Mouse (Mus musculus) kidney, adult 2 months (tissue): ENCODE measurements at regions not wholly inside any gene's neighbourhood (a gene's known extent, or its start where the extent isn't known, plus 50 kb on each side); places are given as distances from the start of the nearest gene placed in this dataset.
"Not testable (repeated sequence)": the region's sequence is repeated elsewhere in the genome, so short reads cannot be mapped to it uniquely, and the experiment has no call there.

ENCODE experiments used
- DNase-seq: peaks from one replicate; pipeline ENCODE4 v3.0.0; 2021
- H3K27ac ChIP-seq: fragments of 200-500 bp; 2 replicates; pipeline ENCODE4 v1.5.1; 2012; ENCODE audit warnings: low read depth, low read length, control low read depth, inconsistent platforms; ENCODE audit not compliant: insufficient read depth
- H3K27me3 ChIP-seq: fragments of 200-500 bp; replicated peaks from 2 replicates; pipeline ENCODE4 v1.6.1; 2012; ENCODE audit warnings: mild to moderate bottlenecking, moderate library complexity, low read length, inconsistent platforms; ENCODE audit not compliant: control insufficient read depth, insufficient read depth
- H3K36me3 ChIP-seq: fragments of 200-500 bp; 2 replicates; pipeline ENCODE4 v1.6.1; 2012; ENCODE audit warnings: mild to moderate bottlenecking, moderate library complexity, low read length, inconsistent platforms; ENCODE audit not compliant: control insufficient read depth, insufficient read depth
- H3K4me1 ChIP-seq: fragments of 200-500 bp; 2 replicates; pipeline ENCODE4 v1.6.1; 2011; ENCODE audit warnings: low read length; ENCODE audit not compliant: control insufficient read depth, insufficient read depth
- H3K4me3 ChIP-seq: fragments of 200-500 bp; 2 replicates; pipeline ENCODE4 v1.5.1; 2011; ENCODE audit warnings: mild to moderate bottlenecking, low read depth, low read length, control low read depth; ENCODE audit not compliant: insufficient read depth
- CTCF ChIP-seq: fragments of 200-500 bp; conservative IDR thresholded peaks from 2 replicates; pipeline ENCODE4 v1.5.1; 2011; ENCODE audit warnings: low read depth, mild to moderate bottlenecking, control low read depth, low read length, moderate library complexity, mixed read lengths; ENCODE audit not compliant: insufficient read depth, insufficient read length
- POLR2A ChIP-seq: fragments of 200-500 bp; IDR thresholded peaks from one replicate; pipeline ENCODE4 v1.6.1; 2011; ENCODE audit warnings: low read depth, low read length, control low read depth
- WGBS: fragments of 180-500 bp; shearing (Covaris S2); methylation state at CpG from one replicate; pipeline ENCODE4 v1.1.7; 2018; 5-methylcytosine and 5-hydroxymethylcytosine counted together

DNA sequence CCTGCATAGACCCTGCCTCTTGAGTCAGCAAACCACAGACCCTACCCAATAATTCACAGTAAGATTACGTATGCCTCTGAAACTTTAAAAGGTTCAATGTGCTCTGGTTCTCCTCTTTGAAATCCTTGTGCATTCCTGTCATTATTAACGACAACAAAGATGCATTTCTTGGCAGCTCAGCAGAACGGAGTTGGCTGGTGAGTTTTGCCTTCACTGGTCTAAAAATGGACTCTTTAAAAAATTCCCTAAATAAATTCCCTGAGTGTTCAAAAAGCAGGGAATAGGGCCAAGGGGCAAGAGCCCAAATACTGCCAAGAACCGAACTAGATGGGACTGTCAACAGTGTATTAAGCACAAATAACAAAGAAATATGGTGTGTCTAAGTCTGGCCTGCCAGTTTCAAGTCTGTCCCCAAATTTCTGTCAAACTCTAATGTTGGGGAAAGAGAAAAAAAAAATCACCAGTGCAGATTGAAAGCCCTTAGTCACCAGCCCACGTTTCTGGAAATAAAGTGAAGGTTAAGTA is 163.2 kb upstream of the Gm17728 start:
- H3K4me1 ChIP-seq, result no peaks in the 10 kb centered on the region
- DNase-seq, result no peak
- no peak overlapping the region for H3K27ac ChIP-seq
- no peak overlapping the region for H3K4me3 ChIP-seq
- no peaks in the 10 kb centered on the region for H3K27me3 ChIP-seq
- 58% methylated on average over 5 of the region's 5 CpGs for whole genome bisulfite sequencing
- TF ChIP-seq CTCF, result no peak
- no peak for TF ChIP-seq POLR2A
- H3K36me3 ChIP-seq, result no peaks in the 10 kb centered on the region

DNA sequence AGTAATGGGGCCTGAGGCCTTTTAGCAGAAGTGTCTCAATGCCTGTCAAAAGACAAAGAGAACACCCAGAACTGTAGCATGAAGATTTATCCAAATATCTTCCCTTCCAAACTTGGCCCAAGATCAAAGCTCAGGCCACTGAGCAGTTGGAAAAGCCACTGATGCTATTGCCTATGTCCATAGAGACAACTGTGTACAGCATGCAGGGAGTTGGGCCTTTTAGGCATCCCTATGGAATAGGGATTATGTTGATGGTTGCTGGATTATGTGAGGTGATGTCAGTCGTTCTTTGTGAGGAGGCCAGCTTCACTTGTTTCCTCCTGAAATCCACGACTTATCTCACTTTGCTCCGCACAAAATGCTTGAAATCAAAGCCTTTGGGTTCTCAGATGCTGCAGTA is 153.1 kb upstream of the Gm17728 start:
- 67% methylated on average over 3 of the region's 3 CpGs for WGBS
- TF ChIP-seq CTCF (no peak), POLR2A (no peak)
- Histone ChIP-seq H3K27me3 (no peaks in the 10 kb centered on the region), H3K36me3 (no peaks in the 10 kb centered on the region), H3K27ac (no peak overlapping the region), H3K4me1 (no peaks in the 10 kb centered on the region), H3K4me3 (no peak overlapping the region)
- no peak for DNase-seq

DNA sequence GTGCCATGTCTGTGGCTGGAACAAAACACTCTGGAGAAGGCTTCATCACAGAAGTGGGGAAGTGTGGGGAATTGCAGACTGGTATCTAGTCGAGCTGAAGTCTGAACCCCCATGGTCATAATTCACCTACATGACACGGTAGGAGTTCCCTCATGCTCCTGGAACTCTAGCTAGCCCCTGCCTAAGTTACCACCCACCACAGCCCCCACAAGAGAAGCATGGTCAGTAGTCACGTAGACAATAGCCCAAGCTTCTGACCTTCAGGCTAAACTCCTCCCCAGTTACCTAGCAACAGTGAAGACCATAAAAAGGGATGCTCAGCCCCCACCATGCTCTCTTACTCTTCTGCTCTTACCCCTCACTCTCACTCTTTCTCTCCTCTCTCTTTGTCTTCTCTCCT is 143.8 kb upstream of the Gm17728 start:
- not testable (repeated sequence) for H3K4me1 ChIP-seq, H3K4me3 ChIP-seq, H3K36me3 ChIP-seq, DNase-seq, H3K27ac ChIP-seq, H3K27me3 ChIP-seq
- 30% methylated on average over 3 of the region's 3 CpGs for WGBS

DNA sequence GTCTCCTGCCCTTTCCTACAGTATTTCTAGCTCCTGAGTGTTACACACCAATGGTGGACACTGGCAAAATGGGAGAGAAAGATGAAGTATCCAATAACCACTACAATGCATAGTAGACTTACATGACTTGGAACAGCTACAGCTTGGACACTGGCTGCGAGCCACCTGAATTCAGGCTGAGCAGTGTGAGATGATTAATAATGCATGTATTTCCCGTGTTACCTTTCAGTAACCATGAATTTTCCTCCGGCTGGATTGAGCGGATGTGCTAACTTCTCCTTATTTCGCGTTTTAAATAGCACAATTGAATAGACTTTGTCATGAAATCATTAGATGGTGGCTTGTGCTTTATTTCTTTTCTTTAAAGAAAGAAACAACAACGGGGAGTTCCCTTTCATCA is 142.4 kb upstream of the Gm17728 start:
- no peaks in the 10 kb centered on the region for H3K4me1 ChIP-seq
- no peaks in the 10 kb centered on the region for H3K36me3 ChIP-seq
- no peak for TF ChIP-seq CTCF
- TF ChIP-seq POLR2A, result no peak
- WGBS, result 69% methylated on average over 7 of the region's 7 CpGs
- H3K4me3 ChIP-seq, result no peak overlapping the region
- no peak for DNase-seq
- no peaks in the 10 kb centered on the region for H3K27me3 ChIP-seq
- no peak overlapping the region for H3K27ac ChIP-seq

DNA sequence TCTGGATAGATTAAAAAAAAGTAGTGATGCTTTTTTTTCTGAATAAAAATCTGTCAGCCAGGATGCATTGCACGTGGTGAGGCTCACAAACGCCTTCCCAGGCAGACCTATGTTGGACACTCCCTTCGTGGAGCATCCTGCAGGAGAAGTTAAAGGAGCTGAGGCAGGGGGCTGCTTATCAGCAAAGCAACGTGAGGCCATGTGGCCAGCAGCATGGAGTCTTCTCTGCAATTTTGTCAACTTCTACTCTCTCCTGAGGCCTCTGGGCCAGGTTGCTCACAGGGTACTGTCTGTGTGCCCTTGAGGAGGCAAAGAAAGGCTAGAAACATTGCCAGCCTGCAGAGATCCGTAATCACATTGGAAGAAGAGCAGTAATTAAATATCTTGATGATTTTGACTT is 140.0 kb upstream of the Gm17728 start:
- H3K27ac ChIP-seq, result no peak overlapping the region
- DNase-seq, result no peak
- no peak overlapping the region for H3K4me3 ChIP-seq
- H3K27me3 ChIP-seq, result no peaks in the 10 kb centered on the region
- no peaks in the 10 kb centered on the region for H3K4me1 ChIP-seq
- no peaks in the 10 kb centered on the region for H3K36me3 ChIP-seq
- WGBS, result 78% methylated on average over 5 of the region's 5 CpGs
- no peak for TF ChIP-seq CTCF
- no peak for TF ChIP-seq POLR2A

DNA sequence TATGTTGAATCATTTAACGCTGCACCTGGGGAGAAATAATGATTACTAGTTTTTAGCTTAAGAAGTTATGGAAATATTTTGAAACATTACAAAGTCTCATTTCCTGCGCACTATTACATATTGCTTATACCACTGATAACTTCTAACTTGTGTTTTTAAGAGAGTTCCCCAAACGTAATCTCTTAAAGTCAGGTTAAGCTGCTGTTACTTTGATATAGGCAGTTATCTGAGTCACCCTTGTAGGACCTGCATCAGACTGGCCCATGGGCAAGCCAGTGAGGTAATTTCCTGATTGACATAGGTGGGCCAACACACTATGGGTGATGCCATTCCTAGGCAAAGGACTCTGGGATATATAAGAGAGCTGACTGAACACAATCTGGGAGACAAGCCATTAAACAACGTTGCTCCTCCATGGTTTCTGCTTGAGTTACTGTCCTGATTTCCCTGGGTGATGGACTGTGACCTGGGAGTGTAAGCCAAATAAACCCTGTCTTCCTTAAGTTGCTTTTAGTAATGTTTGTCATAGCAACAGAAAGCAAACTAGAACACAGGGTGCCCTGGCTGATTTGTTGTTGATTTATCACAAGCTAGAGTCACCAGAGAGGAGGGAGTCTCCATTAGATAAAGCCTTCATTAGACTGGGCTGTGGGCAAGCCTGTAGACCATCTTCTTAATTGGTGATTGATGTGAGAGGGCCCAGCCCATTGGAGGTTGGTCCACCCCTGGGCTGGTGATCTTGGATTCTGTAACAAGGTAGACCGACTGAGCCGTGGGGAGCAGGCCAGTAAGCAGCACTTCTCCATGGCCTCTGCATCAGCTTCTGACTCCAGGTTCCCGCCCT is 139.3 kb upstream of the Gm17728 start:
- no peak for TF ChIP-seq POLR2A
- 70% methylated on average over 7 of the region's 7 CpGs for WGBS
- Histone ChIP-seq H3K27ac (no peak overlapping the region), H3K36me3 (no peaks in the 10 kb centered on the region), H3K4me1 (no peaks in the 10 kb centered on the region), H3K27me3 (no peaks in the 10 kb centered on the region), H3K4me3 (no peak overlapping the region)
- no peak for DNase-seq

DNA sequence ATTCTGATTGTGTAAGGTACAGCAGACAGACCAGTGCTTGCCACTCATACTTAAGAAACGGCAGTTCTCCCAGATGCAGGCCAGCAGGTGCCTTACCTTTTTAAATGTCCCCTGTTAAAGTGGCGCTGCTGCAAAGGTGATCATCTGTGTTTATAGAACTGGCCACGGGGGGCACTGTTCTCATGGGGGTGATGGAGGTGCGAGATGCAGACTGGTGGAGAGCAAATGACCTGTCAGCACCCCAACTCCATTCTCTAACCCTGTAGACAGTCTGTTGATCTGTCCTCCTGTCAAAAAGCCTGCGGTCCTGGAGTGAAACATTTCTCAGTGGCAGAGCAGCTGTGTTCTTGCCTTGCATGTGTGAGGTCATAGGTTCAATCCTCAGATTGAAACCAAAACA is 135.4 kb upstream of the Gm17728 start:
- peak; percentile 29; the same call in 1 of the 2 replicates for TF ChIP-seq CTCF
- TF ChIP-seq POLR2A, result no peak
- 55% methylated on average over 5 of the region's 5 CpGs for WGBS
- Histone ChIP-seq H3K4me1 (no peaks in the 10 kb centered on the region), H3K36me3 (no peaks in the 10 kb centered on the region), H3K27me3 (no peaks in the 10 kb centered on the region), H3K27ac (no peak overlapping the region), H3K4me3 (no peak overlapping the region)
- no peak for DNase-seq
